Mouse (Mus musculus) heart, adult 2 months (tissue): ENCODE measurements at regions not wholly inside any gene's neighbourhood (a gene's known extent, or its start where the extent isn't known, plus 50 kb on each side); places are given as distances from the start of the nearest gene placed in this dataset.

Source experiments
- CTCF ChIP-seq: fragments of 200-600 bp; IDR thresholded peaks from 2 replicates; pipeline ENCODE4 v1.8.1; 2022; ENCODE audit warnings: antibody characterized with exemption, mild to moderate bottlenecking, moderate library complexity
- POLR2A ChIP-seq: fragments of 200-500 bp; IDR thresholded peaks from 2 replicates; pipeline ENCODE4 v1.6.1; 2011; ENCODE audit warnings: mild to moderate bottlenecking, low read depth, low read length, control low read depth; ENCODE audit not compliant: insufficient read depth

- TF ChIP-seq CTCF (no peak), POLR2A (no peak)
These were observed 402.2 kb upstream of the Ccng1 start for GRCm38 (mm10) chr11:41157321-41157720.
